Mouse (Mus musculus): ENCODE measurements around the gene Vangl2. TPM values are rescaled to one million over a fixed set of nuclear protein-coding genes. Genes with fewer than 3 reads are reported as not detected.

Gene Vangl2
- polyA plus RNA-seq, 1 experiment from 2014 or later: 48.9 TPM

GRCm38 (mm10) chr1:172014771-172015170 is 13.5 kb downstream of the Vangl2 start:
- Histone ChIP-seq H3K9me3 (ENCODE audit: control insufficient read depth, low read length) (no peaks in the 10 kb centered on the region), H3K4me3 (replicated peaks; ENCODE audit: low read length) (no peak overlapping the region), H3K4me1 (replicated peaks; ENCODE audit: control insufficient read depth, insufficient read depth, low read length) (peaks cover 70% of the 10 kb centered on the region), H3K9ac (0 out of 2 replicates have a peak overlapping the region, but pooled peaks have one; percentile 20), H3K27me3 (ENCODE audit: control insufficient read depth, insufficient read depth, low read length) (no peaks in the 10 kb centered on the region), H3K4me2 (replicated peaks) (peak overlapping the region; percentile 36), H3K36me3 (replicated peaks; ENCODE audit: control insufficient read depth, insufficient read depth) (peaks cover 34% of the 10 kb centered on the region), H3K27ac (peak overlapping the region; percentile 59)
- ATAC-seq (ENCODE audit: low FRiP score): no peak
- WGBS: 14% methylated on average over 9 of the region's 9 CpGs
- no peak for DNase-seq (ENCODE audit: low spot score)

- ATAC-seq (ENCODE audit: low FRiP score): no peak
- 8% methylated on average over 5 of the region's 5 CpGs for WGBS
- peaks cover 61% of the 10 kb centered on the region for H3K36me3 ChIP-seq (replicated peaks; ENCODE audit: control insufficient read depth, insufficient read depth)
Observed at GRCm38 (mm10) chr1:172012030-172012429, 16.2 kb downstream of the Vangl2 start.

GRCm38 (mm10) chr1:172010042-172010824 is 18.0 kb downstream of the Vangl2 start:
- Histone ChIP-seq H3K9me3 (ENCODE audit: control insufficient read depth, low read length) (no peaks in the 10 kb centered on the region), H3K27me3 (ENCODE audit: control insufficient read depth, insufficient read depth, low read length) (no peaks in the 10 kb centered on the region), H3K9ac (no peak overlapping the region), H3K27ac (no peak overlapping the region), H3K4me1 (replicated peaks; ENCODE audit: control insufficient read depth, insufficient read depth, low read length) (peaks cover 29% of the 10 kb centered on the region), H3K4me3 (replicated peaks; ENCODE audit: low read length) (no peak overlapping the region), H3K36me3 (replicated peaks; ENCODE audit: control insufficient read depth, insufficient read depth) (peaks cover 79% of the 10 kb centered on the region), H3K4me2 (replicated peaks) (no peak overlapping the region)
- ATAC-seq (ENCODE audit: low FRiP score) (no peak), DNase-seq (ENCODE audit: low spot score) (no peak)
- whole genome bisulfite sequencing: 68% methylated on average over 20 of the region's 20 CpGs

More at GRCm38 (mm10) chr1:172012030-172012429, 16.2 kb downstream of the Vangl2 start:
- Histone ChIP-seq H3K27me3 (ENCODE audit: control insufficient read depth, insufficient read depth, low read length) (no peaks in the 10 kb centered on the region), H3K9ac (no peak overlapping the region), H3K9me3 (ENCODE audit: control insufficient read depth, low read length) (no peaks in the 10 kb centered on the region), H3K4me3 (replicated peaks; ENCODE audit: low read length) (no peak overlapping the region), H3K27ac (peak overlapping the region; percentile 62; the same call in 1 of the 2 replicates), H3K4me2 (replicated peaks) (no peak overlapping the region), H3K4me1 (replicated peaks; ENCODE audit: control insufficient read depth, insufficient read depth, low read length) (peaks cover 47% of the 10 kb centered on the region)
- DNase-seq (ENCODE audit: low spot score): peak; percentile 84

GRCm38 (mm10) chr1:172009406-172009805 is 18.8 kb downstream of the Vangl2 start:
- no peak for ATAC-seq (ENCODE audit: low FRiP score)
- Histone ChIP-seq H3K9me3 (ENCODE audit: control insufficient read depth, low read length) (no peaks in the 10 kb centered on the region), H3K9ac (no peak overlapping the region), H3K27ac (no peak overlapping the region), H3K4me1 (replicated peaks; ENCODE audit: control insufficient read depth, insufficient read depth, low read length) (peaks cover 20% of the 10 kb centered on the region; the same call in 1 of the 2 replicates), H3K27me3 (ENCODE audit: control insufficient read depth, insufficient read depth, low read length) (no peaks in the 10 kb centered on the region), H3K4me2 (replicated peaks) (no peak overlapping the region), H3K36me3 (replicated peaks; ENCODE audit: control insufficient read depth, insufficient read depth) (peaks cover 88% of the 10 kb centered on the region), H3K4me3 (replicated peaks; ENCODE audit: low read length) (no peak overlapping the region)
- 95% methylated on average over 21 of the region's 21 CpGs for WGBS
- DNase-seq (ENCODE audit: low spot score): no peak

GRCm38 (mm10) chr1:172008351-172008750 is 19.9 kb downstream of the Vangl2 start:
- 93% methylated on average over 9 of the region's 9 CpGs for WGBS
- DNase-seq (ENCODE audit: low spot score) (no peak), ATAC-seq (ENCODE audit: low FRiP score) (no peak)
- Histone ChIP-seq H3K36me3 (replicated peaks; ENCODE audit: control insufficient read depth, insufficient read depth) (peaks cover 97% of the 10 kb centered on the region), H3K4me1 (replicated peaks; ENCODE audit: control insufficient read depth, insufficient read depth, low read length) (peaks cover 11% of the 10 kb centered on the region; the same call in 1 of the 2 replicates), H3K9me3 (ENCODE audit: control insufficient read depth, low read length) (no peaks in the 10 kb centered on the region), H3K27ac (no peak overlapping the region), H3K9ac (no peak overlapping the region), H3K27me3 (ENCODE audit: control insufficient read depth, insufficient read depth, low read length) (no peaks in the 10 kb centered on the region), H3K4me3 (replicated peaks; ENCODE audit: low read length) (no peak overlapping the region), H3K4me2 (replicated peaks) (no peak overlapping the region)

DNA sequence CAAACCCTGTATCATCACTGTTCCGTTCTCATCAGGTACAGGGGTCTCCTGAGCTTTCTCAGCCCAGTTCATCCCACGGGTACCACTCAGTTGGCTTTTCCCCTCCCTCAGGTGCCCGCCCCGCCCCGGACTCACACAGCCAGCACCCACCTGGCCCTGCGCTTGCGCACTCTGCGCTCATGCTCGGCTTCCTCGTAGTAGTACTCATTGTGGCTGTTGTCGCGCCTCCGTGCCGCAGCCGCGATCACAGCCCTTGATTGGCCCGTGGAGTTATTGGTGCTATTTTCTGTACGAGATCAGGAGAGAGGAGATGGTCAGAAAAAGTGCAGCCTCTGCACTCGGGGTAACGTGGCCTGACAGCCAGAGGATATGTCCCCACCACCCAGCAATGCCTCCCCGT is 20.5 kb downstream of the Vangl2 start:
- no peak overlapping the region for H3K4me2 ChIP-seq (replicated peaks)
- no peak overlapping the region for H3K27ac ChIP-seq
- no peaks in the 10 kb centered on the region for H3K9me3 ChIP-seq (ENCODE audit: control insufficient read depth, low read length)
- H3K4me1 ChIP-seq (replicated peaks; ENCODE audit: control insufficient read depth, insufficient read depth, low read length): peaks cover 5% of the 10 kb centered on the region; the same call in 1 of the 2 replicates
- ATAC-seq (ENCODE audit: low FRiP score) (no peak), DNase-seq (ENCODE audit: low spot score) (no peak)
- H3K9ac ChIP-seq: no peak overlapping the region
- H3K4me3 ChIP-seq (replicated peaks; ENCODE audit: low read length): no peak overlapping the region
- H3K27me3 ChIP-seq (ENCODE audit: control insufficient read depth, insufficient read depth, low read length): no peaks in the 10 kb centered on the region
- peaks cover 99% of the 10 kb centered on the region for H3K36me3 ChIP-seq (replicated peaks; ENCODE audit: control insufficient read depth, insufficient read depth)
- 95% methylated on average over 21 of the region's 21 CpGs for WGBS

- Histone ChIP-seq H3K9ac (no peak overlapping the region), H3K27me3 (ENCODE audit: control insufficient read depth, insufficient read depth, low read length) (no peaks in the 10 kb centered on the region), H3K4me3 (replicated peaks; ENCODE audit: low read length) (no peak overlapping the region), H3K4me2 (replicated peaks) (no peak overlapping the region), H3K4me1 (replicated peaks; ENCODE audit: control insufficient read depth, insufficient read depth, low read length) (peaks cover 6% of the 10 kb centered on the region; the same call in 1 of the 2 replicates), H3K9me3 (ENCODE audit: control insufficient read depth, low read length) (no peaks in the 10 kb centered on the region), H3K36me3 (replicated peaks; ENCODE audit: control insufficient read depth, insufficient read depth) (peaks cover 47% of the 10 kb centered on the region), H3K27ac (peak overlapping the region; percentile 40)
- DNase-seq (ENCODE audit: low spot score) (no peak), ATAC-seq (ENCODE audit: low FRiP score) (peak; percentile 58)
- 29% methylated on average over 12 of the region's 12 CpGs for WGBS
Observed at GRCm38 (mm10) chr1:172001665-172002064, 26.6 kb downstream of the Vangl2 start.

GRCm38 (mm10) chr1:172000641-172001040 is 27.6 kb downstream of the Vangl2 start:
- ATAC-seq (ENCODE audit: low FRiP score) (peak; percentile 49), DNase-seq (ENCODE audit: low spot score) (peak; percentile 69)
- WGBS: 60% methylated on average over 3 of the region's 3 CpGs
- Histone ChIP-seq H3K4me1 (replicated peaks; ENCODE audit: control insufficient read depth, insufficient read depth, low read length) (peaks cover 6% of the 10 kb centered on the region; the same call in 1 of the 2 replicates), H3K36me3 (replicated peaks; ENCODE audit: control insufficient read depth, insufficient read depth) (peaks cover 37% of the 10 kb centered on the region), H3K9me3 (ENCODE audit: control insufficient read depth, low read length) (no peaks in the 10 kb centered on the region), H3K27ac (no peak overlapping the region), H3K27me3 (ENCODE audit: control insufficient read depth, insufficient read depth, low read length) (no peaks in the 10 kb centered on the region), H3K9ac (no peak overlapping the region), H3K4me2 (replicated peaks) (no peak overlapping the region), H3K4me3 (replicated peaks; ENCODE audit: low read length) (no peak overlapping the region)

DNA sequence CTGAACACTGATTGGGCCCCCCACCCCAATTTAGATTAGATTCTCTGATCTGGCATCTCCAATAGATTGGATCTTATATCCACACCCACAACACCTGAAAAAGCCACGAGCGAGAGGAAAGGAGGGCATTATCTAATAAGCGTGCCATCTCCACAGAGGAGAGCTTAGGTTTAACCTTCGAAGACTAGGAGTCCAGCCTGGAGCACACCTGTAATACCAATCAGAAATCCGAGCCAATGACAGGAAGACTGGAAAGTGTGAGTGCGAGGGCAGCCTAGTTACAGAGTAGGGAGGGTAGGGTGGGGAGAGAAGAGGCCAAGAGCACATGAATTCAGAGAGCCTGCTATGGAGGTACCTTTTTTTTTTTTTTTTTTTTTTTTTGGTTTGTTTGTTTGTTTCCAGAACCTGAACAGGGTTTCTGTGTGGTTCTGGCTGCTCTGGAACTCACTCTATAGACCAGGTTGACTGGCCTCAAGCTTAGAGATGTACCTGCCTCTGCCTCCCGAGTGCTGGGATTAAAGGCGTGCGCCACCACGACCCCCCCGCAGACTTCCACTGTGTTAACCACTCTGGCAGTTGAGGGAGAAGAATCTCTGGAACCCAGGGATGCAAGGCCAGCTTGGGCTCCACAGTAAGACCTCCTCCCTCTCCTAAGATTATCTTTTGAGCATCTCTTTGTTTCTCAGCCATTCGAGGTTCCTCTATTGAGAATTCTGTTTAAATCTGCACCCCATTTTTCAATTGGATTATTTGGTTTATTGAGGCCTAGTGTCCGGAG is 29.2 kb downstream of the Vangl2 start:
- Histone ChIP-seq H3K9ac (no peak overlapping the region), H3K27me3 (ENCODE audit: control insufficient read depth, insufficient read depth, low read length) (no peaks in the 10 kb centered on the region)
- ATAC-seq (ENCODE audit: low FRiP score): no peak

More for the DNA sequence above, 29.2 kb downstream of the Vangl2 start:
- Histone ChIP-seq H3K27ac (no peak overlapping the region), H3K4me2 (replicated peaks) (no peak overlapping the region), H3K9me3 (ENCODE audit: control insufficient read depth, low read length) (no peaks in the 10 kb centered on the region), H3K4me3 (replicated peaks; ENCODE audit: low read length) (no peak overlapping the region), H3K36me3 (replicated peaks; ENCODE audit: control insufficient read depth, insufficient read depth) (peaks cover 21% of the 10 kb centered on the region), H3K4me1 (replicated peaks; ENCODE audit: control insufficient read depth, insufficient read depth, low read length) (peaks cover 6% of the 10 kb centered on the region; the same call in 1 of the 2 replicates)
- 95% methylated on average over 13 of the region's 13 CpGs for WGBS
- DNase-seq (ENCODE audit: low spot score): no peak
